Mouse (Mus musculus) retina, adult 2 months (tissue): ENCODE results near the gene Mettl7b.
A peak's percentile ranks its signal among the peaks of the same experiment; 100 is the strongest.
"Not testable (repeated sequence)": the region's sequence is repeated elsewhere in the genome, so short reads cannot be mapped to it uniquely, and the experiment has no call there.

Experiments used
- DNase-seq: peaks from one replicate; pipeline ENCODE4 v3.0.0-alpha.2; 2012; ENCODE audit warnings: low read depth, low spot score

Gene Mettl7b

DNA sequence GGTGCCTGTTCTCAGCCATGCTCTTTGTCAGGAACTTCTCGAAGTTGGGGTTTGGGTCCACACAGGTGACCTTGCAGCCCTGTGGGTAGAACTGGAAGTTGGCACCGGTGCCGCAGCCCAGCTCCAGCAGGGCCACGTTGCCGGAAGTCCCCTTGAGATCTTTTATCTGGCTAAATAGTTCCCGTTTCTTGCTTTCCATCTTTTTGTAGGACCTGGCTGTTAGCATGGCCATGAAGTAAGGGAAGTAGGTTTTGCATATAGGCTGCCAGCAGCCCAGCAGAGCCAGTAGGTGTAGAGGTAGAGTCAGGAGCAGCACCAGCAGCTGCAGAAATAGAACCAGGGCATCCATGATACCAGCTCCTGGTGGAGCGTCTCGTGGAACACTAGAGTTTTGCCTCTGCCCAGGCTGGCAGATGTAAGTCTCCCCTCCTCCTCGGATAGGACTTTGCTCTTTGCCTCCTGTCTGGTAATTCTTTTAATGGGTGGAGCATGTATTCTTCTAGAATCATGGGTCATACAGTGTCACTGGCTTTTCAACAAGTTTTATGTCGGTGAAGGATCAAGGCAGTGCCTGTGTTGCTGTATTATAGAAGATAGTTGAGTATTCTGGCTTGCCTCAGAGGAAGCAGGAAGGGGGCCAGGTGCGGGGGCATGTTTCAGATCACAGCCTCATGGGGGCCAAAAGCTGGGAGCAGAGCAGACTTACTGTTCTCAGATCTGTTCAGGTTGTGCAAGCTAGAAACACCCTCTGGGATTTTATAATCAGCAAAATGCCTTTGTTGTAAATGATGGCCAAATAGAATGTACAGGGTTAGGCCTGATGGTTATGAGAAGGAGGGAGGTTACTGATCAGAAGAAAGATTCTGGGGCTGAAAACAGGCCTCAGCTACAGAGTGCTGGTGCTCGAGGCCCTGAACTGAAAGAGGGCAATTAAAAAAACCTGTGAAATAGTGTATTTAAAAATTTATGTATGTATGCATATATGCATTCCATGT, at the start of gene Mettl7b:
Gene Mettl7b (minus strand): TSS at position 399 of the 995 bp plus-strand sequence.
- no peak for DNase-seq

DNA sequence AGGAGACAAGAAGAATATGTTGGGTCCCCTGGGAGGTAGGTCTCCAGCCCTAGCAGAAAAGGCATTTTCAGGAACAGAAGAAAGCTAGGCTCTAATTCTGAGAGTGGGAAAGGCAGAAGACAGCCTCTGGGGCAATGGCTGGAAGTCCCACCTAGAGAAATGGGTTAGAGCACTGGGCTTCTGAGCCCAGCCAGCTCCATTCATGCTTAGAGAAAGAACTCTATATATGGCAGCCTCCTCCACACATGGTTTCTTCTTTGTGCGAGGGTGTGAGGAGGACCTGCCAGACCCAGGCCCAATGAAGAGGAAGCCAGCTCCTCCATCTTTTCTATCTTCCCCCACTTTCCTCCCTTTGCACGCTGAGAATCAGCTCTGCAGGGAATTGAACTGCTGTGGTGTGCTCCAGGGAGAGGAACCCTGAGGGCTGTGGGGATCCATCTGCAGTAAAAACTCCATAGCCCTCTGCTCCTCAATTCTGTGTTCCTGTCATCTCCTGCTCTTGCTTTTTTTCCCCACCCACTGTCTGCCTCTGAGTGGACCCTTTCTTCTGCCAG, 49.6 kb upstream of the Mettl7b start, which contains the start of gene Olfr763:
Gene Olfr763 (plus strand): TSS at position 504 of the 554 bp plus-strand sequence.
- no peak for DNase-seq

DNA sequence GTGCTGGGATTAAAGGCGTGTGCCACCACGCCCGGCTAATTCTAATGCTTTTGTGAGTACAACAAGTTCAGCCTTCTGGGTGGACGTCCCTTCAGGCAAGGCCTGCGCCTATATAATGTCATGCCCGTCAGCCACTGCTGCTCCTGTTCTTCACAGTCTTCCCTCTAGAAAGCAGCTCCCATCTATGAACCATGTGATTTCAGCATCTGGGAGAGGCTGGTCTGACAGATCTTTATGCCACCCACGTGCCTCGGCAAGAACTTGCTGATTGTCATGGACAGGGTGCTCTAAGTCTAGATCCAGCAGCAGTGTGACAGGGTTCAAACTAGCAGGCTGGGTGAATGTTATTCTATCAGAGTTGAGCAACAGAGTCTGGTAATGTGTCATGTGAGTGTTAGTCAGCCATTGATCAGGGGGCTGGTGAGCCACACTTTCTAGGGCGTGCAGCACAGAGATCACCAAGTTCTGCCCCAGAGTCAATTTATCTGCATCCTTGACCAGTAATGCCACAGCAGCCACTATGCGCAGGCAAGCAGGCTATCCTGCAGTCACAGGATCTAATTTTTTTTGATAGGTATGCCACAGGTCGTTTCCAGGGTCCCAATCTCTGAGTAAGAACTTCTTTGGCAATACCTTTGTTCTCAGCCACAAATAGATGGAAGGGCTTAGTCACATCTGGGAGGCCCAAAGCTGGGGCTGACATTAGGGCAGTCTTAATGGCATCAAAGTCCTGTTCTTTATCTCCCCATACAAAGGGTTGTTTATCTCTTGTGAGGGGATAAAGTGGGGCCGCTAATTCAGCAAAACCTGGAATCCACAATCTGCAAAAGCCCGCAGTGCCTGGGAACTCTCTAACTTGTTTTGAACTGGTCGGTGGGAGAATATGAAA, 43.5 kb upstream of the Mettl7b start:
- no peak for DNase-seq

DNA sequence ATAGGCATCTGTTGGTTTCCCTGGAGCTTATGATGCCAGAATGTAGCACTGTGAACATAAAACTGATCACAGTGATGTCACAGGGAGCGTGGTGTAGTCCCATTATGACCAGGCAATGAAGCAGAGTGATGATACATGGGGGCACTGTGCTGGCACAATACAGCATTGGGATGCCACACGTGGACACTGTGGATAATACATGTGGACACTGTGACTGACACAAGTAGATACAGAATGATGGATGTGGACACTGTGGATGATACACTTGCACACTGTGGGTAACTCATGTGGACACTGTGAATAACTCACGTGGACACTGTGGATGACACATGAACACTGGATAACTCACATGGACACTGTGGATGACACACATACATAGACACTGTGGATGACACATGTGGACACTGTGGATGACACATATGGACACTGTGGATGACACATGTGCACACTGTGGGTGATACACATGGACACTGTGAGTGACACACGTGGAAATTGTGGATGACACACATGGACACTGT, 35.8 kb upstream of the Mettl7b start:
- no peak for DNase-seq

DNA sequence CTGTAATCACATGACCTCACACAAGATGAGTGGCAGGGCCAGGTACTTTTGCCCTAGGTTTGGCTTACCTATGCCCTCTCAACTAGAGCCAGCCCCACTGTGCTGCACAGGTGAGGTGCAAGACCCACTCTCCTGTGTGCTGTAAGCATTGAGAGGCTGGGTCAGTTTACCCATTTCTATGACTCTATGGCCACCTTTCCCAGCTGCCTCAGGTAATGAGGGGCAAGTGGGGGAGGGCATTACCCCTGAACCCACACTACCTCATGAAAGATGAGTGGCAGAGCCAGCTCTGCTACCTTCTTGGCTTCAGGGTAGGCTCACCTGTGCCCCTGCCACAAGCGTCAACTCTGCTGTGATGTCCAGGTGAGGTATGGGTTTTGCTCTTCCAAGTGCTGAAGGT, 35.0 kb upstream of the Mettl7b start:
- DNase-seq = no peak

DNA sequence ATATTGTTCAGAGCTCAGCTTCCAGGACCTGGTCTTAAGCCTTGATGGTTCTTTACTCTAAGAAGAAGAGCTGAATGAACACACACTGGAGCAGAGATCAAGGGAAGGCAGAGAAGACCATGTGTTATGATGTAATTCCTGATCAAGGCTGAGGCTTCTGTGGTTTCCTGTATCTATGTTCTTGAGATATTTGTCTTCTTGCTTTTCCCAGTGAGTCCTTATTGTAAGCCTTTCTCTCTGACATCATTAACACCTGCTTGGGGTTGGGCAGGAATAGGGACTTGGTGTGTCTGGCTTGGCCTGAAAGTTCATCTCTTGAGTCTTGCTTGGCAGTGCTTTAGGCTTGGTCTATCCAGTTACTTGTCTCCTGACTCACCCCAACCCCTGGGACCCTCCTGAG, 30.2 kb upstream of the Mettl7b start:
- DNase-seq = no peak

DNA sequence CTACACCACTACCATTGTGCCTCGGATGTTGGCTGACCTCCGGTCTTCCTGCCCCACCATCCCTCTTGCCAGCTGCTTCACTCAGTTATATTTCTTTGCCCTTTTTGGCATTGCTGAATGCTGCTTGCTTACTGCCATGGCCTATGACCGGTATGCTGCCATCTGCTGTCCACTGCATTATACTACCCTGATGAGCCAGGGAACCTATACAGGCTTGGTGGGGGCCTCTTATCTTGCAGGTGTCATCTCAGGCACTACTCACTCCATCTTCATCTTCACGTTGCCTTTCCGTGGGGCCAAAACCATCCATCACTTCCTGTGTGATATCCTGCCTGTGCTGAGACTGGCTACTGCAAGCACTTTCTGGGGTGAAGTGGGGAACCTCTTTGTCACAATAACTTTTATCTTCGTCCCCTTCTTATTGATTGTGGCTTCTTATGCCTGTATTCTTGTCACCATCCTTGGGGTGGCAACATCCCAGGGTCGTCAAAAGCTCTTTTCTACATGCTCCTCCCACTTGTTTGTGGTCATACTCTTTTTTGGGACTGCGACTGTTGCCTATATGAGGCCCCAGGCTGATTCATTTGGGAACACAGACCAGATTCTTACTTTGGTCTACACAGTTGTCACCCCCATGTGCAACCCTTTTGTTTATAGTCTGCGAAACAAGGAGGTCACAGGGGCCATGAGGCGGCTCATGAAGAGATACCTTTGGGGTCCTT, 29.5 kb upstream of the Mettl7b start:
- not testable (repeated sequence) for DNase-seq

DNA sequence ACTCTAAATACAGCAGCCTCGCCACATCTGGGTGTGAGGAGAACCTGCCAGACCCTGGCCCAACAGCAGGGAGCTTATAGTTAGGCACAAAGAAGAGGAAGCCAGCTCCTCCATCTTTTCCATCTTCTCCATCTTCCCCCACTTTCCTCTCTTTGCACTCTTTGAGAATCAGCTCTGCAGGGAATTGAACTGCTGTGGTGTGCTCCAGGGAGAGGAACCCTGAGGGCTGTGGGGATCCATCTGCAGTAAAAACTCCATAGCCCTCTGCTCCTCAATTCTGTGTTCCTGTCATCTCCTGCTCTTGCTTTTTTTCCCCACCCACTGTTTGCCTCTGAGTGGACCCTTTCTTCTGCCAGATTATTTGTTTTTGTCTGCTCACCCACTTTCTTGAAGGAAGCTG, 28.3 kb upstream of the Mettl7b start, which contains the start of gene Olfr9:
Gene Olfr9 (plus strand): TSS at position 301 of the 400 bp plus-strand sequence.
- DNase-seq = not testable (repeated sequence)

DNA sequence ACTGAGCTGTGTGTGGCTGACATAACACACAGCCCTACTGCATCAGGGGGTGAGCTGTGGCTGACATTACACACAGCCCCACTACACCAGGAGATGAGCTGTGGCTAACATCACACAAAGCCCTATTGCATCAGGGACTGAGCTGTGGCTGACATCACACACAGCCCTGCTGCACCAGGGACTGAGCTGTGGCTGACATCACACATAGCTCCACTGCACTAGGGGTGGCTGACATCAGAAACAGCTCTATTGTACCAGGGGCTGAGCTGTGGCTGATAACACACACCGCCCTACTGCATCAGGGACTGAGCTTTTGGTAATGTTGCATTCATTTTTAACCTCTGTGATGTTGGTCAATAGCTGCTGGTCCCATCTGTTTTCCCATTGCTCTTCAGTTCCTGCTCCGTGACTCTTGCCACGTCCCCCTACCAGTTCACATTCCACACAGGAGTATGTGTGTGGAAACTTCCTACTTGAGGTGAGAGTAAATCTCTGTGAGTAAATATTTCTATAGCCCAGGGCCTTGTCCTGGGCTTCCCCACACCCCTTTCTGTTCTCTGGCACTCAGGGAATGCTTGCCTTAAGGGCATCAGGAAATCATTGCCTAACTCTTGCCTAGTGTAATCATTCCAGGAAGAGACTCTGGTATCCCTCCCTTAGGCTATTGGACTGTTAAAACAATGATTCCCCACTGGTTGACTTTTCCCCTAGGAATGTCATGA, 20.0 kb upstream of the Mettl7b start:
- no peak for DNase-seq

DNA sequence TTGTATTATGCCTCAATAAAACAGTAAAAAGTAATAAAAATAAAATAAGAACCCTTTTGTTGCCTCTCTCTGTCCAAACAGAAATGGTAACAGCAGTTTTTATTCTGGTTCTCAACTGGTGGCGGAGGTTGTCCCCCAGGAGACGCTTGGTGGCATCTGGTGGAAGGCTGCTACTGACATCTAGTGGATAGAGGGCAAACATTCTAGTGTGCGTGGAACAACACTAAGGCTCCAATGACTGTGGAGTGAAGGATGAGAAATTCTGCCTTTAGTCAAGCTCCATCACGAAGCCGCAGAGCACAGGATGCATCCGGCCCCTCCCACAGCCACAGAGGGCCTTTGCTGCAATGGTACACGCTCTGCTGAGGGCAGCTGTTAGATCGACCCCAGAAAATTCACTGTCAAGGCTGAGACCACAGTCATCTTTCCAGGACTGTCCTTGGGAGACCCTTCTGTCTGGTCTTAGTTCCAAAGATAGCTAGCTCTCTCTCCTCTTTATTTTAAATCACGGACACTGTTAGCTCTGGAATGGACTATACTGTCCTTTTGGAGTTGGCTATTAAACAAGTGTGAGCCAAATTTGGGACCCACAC, 16.8 kb upstream of the Mettl7b start:
- DNase-seq = peak; percentile 9

DNA sequence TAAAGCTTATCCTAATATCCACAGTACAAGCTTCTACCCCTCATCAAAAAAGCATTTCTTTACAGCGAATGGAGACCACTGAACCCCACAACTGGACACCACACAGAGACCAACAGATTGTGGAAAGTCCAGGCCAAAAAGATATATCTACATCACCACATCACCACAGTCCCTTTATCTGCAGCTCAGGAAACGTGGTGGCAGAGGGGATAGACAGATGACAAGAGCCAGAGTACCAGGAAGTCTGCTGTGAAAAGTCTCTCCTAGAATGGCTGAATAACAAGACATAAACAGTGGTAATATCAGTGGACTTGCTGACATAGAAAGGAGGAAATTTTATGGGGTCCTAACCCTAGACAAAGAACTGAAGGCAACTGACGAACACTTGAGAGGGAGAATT, 15.6 kb upstream of the Mettl7b start:
- DNase-seq = no peak

DNA sequence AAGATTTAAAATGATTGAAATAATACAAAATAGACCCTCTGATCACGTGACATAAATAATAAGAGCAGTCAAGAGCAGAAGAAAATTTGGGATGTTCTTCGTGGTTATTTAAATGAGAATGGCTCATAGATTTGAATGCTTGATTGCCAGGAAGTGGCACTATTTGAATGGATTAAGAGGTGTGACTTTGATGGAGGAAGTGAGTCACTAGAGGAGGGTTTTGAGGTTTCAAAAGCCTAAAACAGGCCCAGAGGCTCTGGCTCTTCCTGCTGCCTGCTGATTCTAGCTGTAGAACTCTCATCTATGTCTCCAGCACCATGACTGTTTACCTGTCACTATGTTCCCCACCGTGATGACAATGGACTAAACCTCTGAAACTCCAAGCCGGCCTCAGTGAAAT, 12.1 kb upstream of the Mettl7b start:
- no peak for DNase-seq

DNA sequence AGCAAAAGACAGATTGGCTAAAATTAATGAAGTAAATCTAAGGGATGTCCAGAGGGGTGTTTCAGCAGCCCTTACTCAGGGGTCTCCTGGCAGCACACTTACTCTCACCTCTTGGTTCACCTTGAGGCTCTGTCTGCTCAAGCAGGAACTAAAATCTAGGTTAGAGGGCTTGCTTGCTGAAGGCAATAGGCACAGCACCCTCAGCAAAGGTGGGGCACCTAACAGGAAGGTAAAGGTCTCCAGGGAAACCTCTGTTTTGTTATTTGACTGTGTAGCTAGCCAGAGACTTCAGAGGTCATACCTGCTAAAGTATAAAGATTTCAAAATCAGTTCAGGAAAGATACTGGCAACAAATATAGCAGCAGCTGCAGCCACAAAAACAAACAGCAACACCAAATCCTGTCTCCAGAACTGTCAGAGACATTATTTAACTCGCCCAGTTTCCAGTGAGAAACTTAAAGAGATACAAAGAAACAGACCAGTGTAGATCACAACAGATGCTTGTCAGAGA, 10.0 kb upstream of the Mettl7b start:
- no peak for DNase-seq

DNA sequence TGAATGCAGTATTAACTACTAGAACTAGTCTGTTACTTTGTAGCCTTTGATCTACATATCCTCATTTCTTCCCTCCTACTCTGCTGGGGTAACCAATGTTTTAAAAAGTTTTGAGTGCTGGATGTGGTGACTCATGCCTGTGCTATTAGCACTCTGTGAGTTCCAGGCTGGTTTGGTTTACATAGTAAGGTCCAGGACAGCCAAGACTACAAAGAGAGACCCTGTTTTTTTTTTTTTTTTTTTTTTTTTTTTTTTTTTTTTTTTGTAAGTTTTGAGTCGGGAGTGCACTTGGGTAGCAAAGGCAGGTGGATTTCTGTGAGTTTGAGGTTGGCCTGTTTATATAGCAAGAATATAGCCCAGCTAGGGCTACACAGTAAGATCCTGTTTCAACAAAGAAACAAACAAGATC, 7.6 kb upstream of the Mettl7b start:
- no peak for DNase-seq

DNA sequence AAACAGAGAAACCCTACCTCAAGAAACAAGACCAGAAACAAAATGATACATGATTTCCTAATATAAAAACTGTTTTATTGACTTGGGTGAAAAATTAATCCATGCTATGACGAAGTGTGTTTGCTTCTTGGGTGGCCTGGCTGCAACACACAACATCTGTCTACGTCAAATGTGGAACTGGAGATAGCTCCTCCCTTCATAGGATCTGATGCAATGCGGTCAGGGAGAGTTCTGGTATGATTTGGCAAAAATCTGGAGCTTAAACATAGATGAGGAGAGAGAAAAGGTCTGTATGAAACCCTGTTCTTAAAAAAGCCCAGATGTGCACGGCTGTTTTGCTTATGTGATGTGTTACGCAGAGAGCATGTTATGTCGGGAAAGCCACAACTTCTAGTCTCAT, 5.1 kb upstream of the Mettl7b start:
- DNase-seq = no peak

DNA sequence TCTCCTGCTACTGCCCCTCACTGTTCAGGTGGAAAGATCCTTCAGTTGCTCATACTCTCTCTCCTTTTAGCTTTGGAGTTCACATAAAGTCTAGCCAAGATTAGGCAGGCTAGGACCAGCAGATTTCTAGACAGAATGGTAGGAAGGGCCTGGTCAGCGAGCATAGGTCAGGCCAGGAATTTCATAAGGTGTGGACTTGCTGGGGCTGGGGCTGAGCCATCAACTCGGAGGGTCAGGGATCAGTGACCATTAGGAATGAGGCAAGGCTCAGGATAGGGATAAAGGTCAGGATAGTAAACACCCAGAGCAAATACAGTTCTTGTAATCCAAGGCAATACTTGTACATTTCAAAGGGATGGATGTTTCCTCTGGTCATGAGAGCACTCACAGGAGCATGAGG, 4.2 kb upstream of the Mettl7b start:
- DNase-seq = no peak

DNA sequence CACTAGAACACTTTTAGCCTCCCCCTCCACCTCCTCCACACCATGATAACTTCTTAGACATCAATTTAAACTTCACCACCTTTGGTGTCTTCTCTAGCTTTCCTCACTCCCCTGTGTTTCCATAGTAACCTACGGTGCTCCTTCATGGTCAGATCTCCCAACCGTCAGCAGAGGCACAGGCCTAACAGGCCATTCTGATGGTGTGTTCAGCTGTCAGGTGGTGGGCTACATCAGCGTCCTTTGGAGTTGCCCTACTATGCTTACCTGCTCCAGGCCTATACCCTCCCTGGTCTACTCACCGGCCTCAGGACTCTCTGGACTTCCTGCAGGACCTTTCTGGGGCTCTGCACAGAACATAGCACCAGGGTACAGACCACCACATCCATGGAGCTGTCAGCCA, 646 bp downstream of the Mettl7b start:
- no peak for DNase-seq

DNA sequence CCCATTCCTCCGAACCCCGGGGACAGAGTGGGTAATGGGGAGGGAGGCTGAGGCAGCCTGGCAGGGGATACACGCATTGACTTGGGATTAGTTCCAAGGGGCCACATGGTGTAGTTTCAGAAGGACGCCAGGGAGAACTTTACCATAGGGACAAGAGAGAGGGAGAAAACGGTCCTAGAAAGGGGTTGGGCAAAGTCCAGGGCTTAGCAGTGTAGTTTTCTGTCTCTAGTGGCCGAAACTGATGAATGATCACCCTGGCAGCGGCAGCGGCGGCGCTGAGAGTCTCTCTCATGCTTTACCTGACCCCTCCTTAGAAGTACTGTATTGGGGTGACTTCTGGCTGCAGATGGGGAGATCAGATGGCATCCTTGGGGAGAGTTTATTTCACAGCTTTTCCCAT, 2.4 kb downstream of the Mettl7b start:
- DNase-seq = no peak

DNA sequence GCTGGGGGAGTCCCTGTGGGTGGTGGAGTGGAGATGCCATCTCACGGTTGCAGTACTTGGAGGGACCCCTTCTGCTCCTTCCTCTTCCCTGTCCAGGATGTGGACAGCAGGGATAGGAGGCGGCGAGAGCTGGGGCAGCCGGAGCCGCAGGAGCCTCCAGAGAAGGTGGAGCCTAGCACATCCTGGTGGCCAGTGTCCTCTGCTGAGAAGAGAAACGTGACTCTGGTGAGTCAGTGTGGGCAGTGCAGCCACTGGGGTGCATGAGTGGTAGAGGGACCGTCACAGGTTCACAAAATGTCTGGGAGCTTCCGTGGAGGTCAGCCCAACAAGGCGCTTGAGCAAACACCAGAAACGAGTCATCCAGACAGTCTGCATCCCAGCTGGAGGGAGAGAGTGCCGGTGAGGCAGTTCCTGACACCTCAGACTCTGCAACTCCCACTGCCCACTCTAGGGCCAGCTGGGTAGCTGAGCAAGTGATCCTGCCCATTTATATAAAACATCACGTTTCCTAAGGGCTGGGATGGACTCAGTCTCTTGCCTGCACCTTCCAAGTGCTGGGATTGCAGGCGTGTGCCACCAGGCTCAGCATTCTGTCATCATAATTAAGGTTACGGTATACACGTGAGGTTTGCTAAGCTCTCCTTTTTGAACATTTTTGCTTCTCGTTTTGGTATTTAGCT, 10.4 kb downstream of the Mettl7b start:
- DNase-seq = no peak
